Mouse (Mus musculus): ENCODE data around the gene Smim20.

- no peak for TF ChIP-seq CTCF (IDR thresholded peaks at IDR 0.05; ENCODE audit: insufficient read depth, low read depth, low read length)
- TF ChIP-seq POLR2A (IDR thresholded peaks at IDR 0.05; ENCODE audit: insufficient read depth, low read depth, low read length) = no peak
Measured at GRCm38 (mm10) chr5:53323121-53323520, 56.2 kb downstream of the Smim20 start.

Measured in olfactory bulb, adult 2 months (tissue).